Mouse (Mus musculus): Measurements from ENCODE around the gene Lsamp.

- no peak for TF ChIP-seq POLR2A (IDR thresholded peaks at IDR 0.05; ENCODE audit: insufficient read depth, low read depth, low read length)
- TF ChIP-seq EP300 (IDR thresholded peaks at IDR 0.05; ENCODE audit: insufficient read depth, low read depth, low read length) = no peak
Measured at GRCm38 (mm10) chr16:41935701-41936100, 1951.5 kb downstream of the Lsamp start.
